Mouse (Mus musculus) midbrain, embryonic 14.5 days (tissue): ENCODE results near the gene Vac14. TPM values are rescaled to one million over a fixed set of nuclear protein-coding genes. Genes with fewer than 3 reads are reported as not detected.

Experiments
- ATAC-seq: fragments of 200-750 bp; cut with Nextera tagmentation; 2 replicates; pipeline ENCODE4 v1.8.0; 2017; ENCODE audit warnings: moderate number of reproducible peaks, moderate library complexity; ENCODE audit not compliant: low FRiP score, low TSS enrichment
- DNase-seq: peaks from one replicate; pipeline ENCODE4 v3.0.0-alpha.2; 2015
- H3K27ac ChIP-seq: fragments of 300-500 bp; sonication (generic); replicated peaks from 2 replicates; pipeline ENCODE4 v1.5.1; 2014; ENCODE audit warnings: mild to moderate bottlenecking, low read depth, low read length, moderate library complexity
- H3K27me3 ChIP-seq: fragments of 300-500 bp; sonication (generic); 2 replicates; pipeline ENCODE4 v1.6.1; 2014; ENCODE audit warnings: low read length, control low read depth, mixed read lengths; ENCODE audit not compliant: control insufficient read depth, insufficient read depth
- H3K36me3 ChIP-seq: fragments of 300-500 bp; sonication (generic); 2 replicates; pipeline ENCODE4 v1.6.1; 2014; ENCODE audit warnings: low read length, control low read depth; ENCODE audit not compliant: control insufficient read depth, insufficient read depth
- H3K4me1 ChIP-seq: fragments of 300-500 bp; sonication (generic); 2 replicates; pipeline ENCODE4 v1.6.1; 2014; ENCODE audit warnings: mild to moderate bottlenecking, antibody characterized with exemption, low read length, control low read depth; ENCODE audit not compliant: control insufficient read depth, insufficient read depth
- H3K4me2 ChIP-seq: fragments of 300-500 bp; sonication (generic); 2 replicates; pipeline ENCODE4 v1.6.1; 2014; ENCODE audit warnings: mild to moderate bottlenecking, low read length, moderate library complexity
- H3K4me3 ChIP-seq: fragments of 300-500 bp; sonication (generic); replicated peaks from 2 replicates; pipeline ENCODE4 v1.5.1; 2014; ENCODE audit warnings: low read depth, low read length
- H3K9ac ChIP-seq: fragments of 300-500 bp; sonication (generic); replicated peaks from 2 replicates; pipeline ENCODE4 v1.6.1; 2014; ENCODE audit warnings: mild to moderate bottlenecking, low read length, moderate library complexity
- H3K9me3 ChIP-seq: fragments of 300-500 bp; sonication (generic); 2 replicates; pipeline ENCODE4 v1.6.1; 2016; ENCODE audit warnings: low read length, control low read depth, mixed read lengths; ENCODE audit not compliant: control insufficient read depth
- WGBS: fragments of 180-500 bp; shearing (Covaris S2); extraction: QIAGEN DNeasy Blood & Tissue Kit; methylation state at CpG from one replicate; pipeline ENCODE4 v1.1.7; 2014; 5-methylcytosine and 5-hydroxymethylcytosine counted together
- polyA plus RNA-seq: library from polyadenylated mRNA; unstranded; fragments of >200 nt; fragmentation: Nextera tagmentation; extraction: Ambion mirVana; gene quantifications from 2 replicates; pipeline ENCODE4 v1.2.1, GENCODE M21; 2014

The Vac14 gene
- polyA plus RNA-seq, 1 experiment from 2014 or later: 32.5 TPM

- no peak overlapping the region for H3K9ac ChIP-seq
- DNase-seq (no peak), ATAC-seq (no peak)
- H3K4me3 ChIP-seq: no peak overlapping the region
- peaks cover 7% of the 10 kb centered on the region; the same call in 1 of the 2 replicates for H3K4me1 ChIP-seq
- H3K27ac ChIP-seq: no peak overlapping the region
- no peaks in the 10 kb centered on the region for H3K27me3 ChIP-seq
- H3K4me2 ChIP-seq: no peak overlapping the region
- no peaks in the 10 kb centered on the region for H3K9me3 ChIP-seq
- WGBS: 89% methylated on average over 2 of the region's 2 CpGs
- peaks cover 3% of the 10 kb centered on the region; the same call in 1 of the 2 replicates for H3K36me3 ChIP-seq
Measured at GRCm38 (mm10) chr8:110700561-110700960, 82.2 kb downstream of the Vac14 start.

GRCm38 (mm10) chr8:110702636-110703459, 84.5 kb downstream of the Vac14 start:
- Histone ChIP-seq H3K36me3 (0 out of 2 replicates have a peak, but pooled peaks cover 6% of the 10 kb centered on the region), H3K4me2 (no peak overlapping the region), H3K4me1 (peaks cover 7% of the 10 kb centered on the region; the same call in 1 of the 2 replicates), H3K27ac (no peak overlapping the region), H3K9me3 (no peaks in the 10 kb centered on the region), H3K4me3 (no peak overlapping the region), H3K27me3 (no peaks in the 10 kb centered on the region), H3K9ac (no peak overlapping the region)
- DNase-seq (no peak), ATAC-seq (no peak)
- WGBS: 52% methylated on average over 9 of the region's 9 CpGs

GRCm38 (mm10) chr8:110703460-110704061, 85.2 kb downstream of the Vac14 start:
- H3K9me3 ChIP-seq: no peaks in the 10 kb centered on the region
- ATAC-seq: no peak
- no peak overlapping the region for H3K4me3 ChIP-seq
- DNase-seq: no peak
- H3K27ac ChIP-seq: no peak overlapping the region
- 0 out of 2 replicates have a peak, but pooled peaks cover 6% of the 10 kb centered on the region for H3K36me3 ChIP-seq
- no peaks in the 10 kb centered on the region for H3K27me3 ChIP-seq
- H3K9ac ChIP-seq: no peak overlapping the region
- H3K4me1 ChIP-seq: peaks cover 7% of the 10 kb centered on the region; the same call in 1 of the 2 replicates
- H3K4me2 ChIP-seq: no peak overlapping the region
- WGBS: 91% methylated on average over 9 of the region's 9 CpGs

- Histone ChIP-seq H3K27ac (no peak overlapping the region), H3K4me1 (peaks cover 7% of the 10 kb centered on the region; the same call in 1 of the 2 replicates), H3K4me2 (no peak overlapping the region), H3K9me3 (no peaks in the 10 kb centered on the region), H3K27me3 (no peaks in the 10 kb centered on the region), H3K36me3 (0 out of 2 replicates have a peak, but pooled peaks cover 6% of the 10 kb centered on the region), H3K9ac (no peak overlapping the region), H3K4me3 (no peak overlapping the region)
- DNase-seq (no peak), ATAC-seq (no peak)
- WGBS: 90% methylated on average over 3 of the region's 3 CpGs
Measured at GRCm38 (mm10) chr8:110704103-110704502, 85.7 kb downstream of the Vac14 start.

GRCm38 (mm10) chr8:110705391-110706287, 87.3 kb downstream of the Vac14 start:
- ATAC-seq (no peak), DNase-seq (no peak)
- H3K36me3 ChIP-seq: peaks cover 14% of the 10 kb centered on the region
- no peaks in the 10 kb centered on the region for H3K27me3 ChIP-seq
- no peaks in the 10 kb centered on the region for H3K9me3 ChIP-seq
- no peak overlapping the region for H3K4me2 ChIP-seq
- H3K4me3 ChIP-seq: no peak overlapping the region
- WGBS: 82% methylated on average over 14 of the region's 14 CpGs
- H3K27ac ChIP-seq: no peak overlapping the region
- no peak overlapping the region for H3K9ac ChIP-seq
- H3K4me1 ChIP-seq: peaks cover 7% of the 10 kb centered on the region; the same call in 1 of the 2 replicates

- WGBS: 89% methylated on average over 3 of the region's 3 CpGs
Measured at GRCm38 (mm10) chr8:110706288-110706870, 88.0 kb downstream of the Vac14 start.

GRCm38 (mm10) chr8:110708429-110708828, 90.0 kb downstream of the Vac14 start:
- no peak for ATAC-seq
- Histone ChIP-seq H3K36me3 (peaks cover 36% of the 10 kb centered on the region), H3K4me1 (no peaks in the 10 kb centered on the region), H3K9me3 (no peaks in the 10 kb centered on the region), H3K4me2 (no peak overlapping the region), H3K27ac (no peak overlapping the region), H3K4me3 (no peak overlapping the region), H3K9ac (no peak overlapping the region), H3K27me3 (no peaks in the 10 kb centered on the region)
- no peak for DNase-seq
- 80% methylated on average over 11 of the region's 11 CpGs for WGBS

More at GRCm38 (mm10) chr8:110706288-110706870, 88.0 kb downstream of the Vac14 start:
- H3K27ac ChIP-seq: no peak overlapping the region
- H3K9me3 ChIP-seq: no peaks in the 10 kb centered on the region
- H3K4me2 ChIP-seq: no peak overlapping the region
- DNase-seq (no peak), ATAC-seq (no peak)
- no peaks in the 10 kb centered on the region for H3K27me3 ChIP-seq
- H3K9ac ChIP-seq: no peak overlapping the region
- peaks cover 20% of the 10 kb centered on the region for H3K36me3 ChIP-seq
- H3K4me3 ChIP-seq: no peak overlapping the region
- peaks cover 7% of the 10 kb centered on the region; the same call in 1 of the 2 replicates for H3K4me1 ChIP-seq

GRCm38 (mm10) chr8:110710593-110710992, 92.2 kb downstream of the Vac14 start:
- Histone ChIP-seq H3K4me1 (peaks cover 13% of the 10 kb centered on the region), H3K9ac (no peak overlapping the region), H3K9me3 (no peaks in the 10 kb centered on the region), H3K4me2 (no peak overlapping the region), H3K36me3 (peaks cover 55% of the 10 kb centered on the region), H3K27ac (no peak overlapping the region), H3K27me3 (no peaks in the 10 kb centered on the region), H3K4me3 (no peak overlapping the region)
- ATAC-seq (no peak), DNase-seq (no peak)
- 71% methylated on average over 3 of the region's 3 CpGs for WGBS
